Mouse (Mus musculus) bone marrow, adult 2 months (tissue): ENCODE measurements around the gene Kansl3.

Experiments
- CTCF ChIP-seq: fragments of 200-500 bp; IDR thresholded peaks from 2 replicates; pipeline ENCODE4 v1.5.1; 2011; ENCODE audit warnings: low read length, control low read depth; ENCODE audit not compliant: control insufficient read depth, insufficient read depth
- POLR2A ChIP-seq: fragments of 200-500 bp; IDR thresholded peaks from 2 replicates; pipeline ENCODE4 v1.6.1; 2011; ENCODE audit warnings: low read depth, mild to moderate bottlenecking, control low read depth, low read length, borderline replicate concordance; ENCODE audit not compliant: control insufficient read depth

DNA sequence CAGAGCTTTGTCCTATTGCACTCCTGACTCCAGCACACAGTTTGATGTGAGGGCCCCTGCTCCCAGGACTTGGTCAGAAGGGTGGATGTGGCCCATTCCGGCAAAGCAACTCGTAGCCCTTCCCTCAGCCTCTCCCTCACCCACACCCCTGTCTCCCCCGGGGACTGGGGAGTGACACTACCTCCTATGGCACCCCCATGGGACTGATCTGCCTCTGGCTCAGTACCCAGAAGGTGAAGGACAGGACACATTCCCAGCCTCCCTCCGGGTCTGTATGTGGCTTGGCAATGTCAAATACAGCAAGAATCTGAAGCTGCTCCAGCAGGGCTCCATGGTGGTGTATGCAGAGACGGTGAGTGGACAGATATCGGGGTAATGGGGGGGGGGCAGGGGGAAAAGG, 35.5 kb upstream of the Kansl3 start:
- TF ChIP-seq CTCF (no peak), POLR2A (no peak)
